17 mouse cellular contexts compared by ENCODE assay signal in the genomic region with DNA sequence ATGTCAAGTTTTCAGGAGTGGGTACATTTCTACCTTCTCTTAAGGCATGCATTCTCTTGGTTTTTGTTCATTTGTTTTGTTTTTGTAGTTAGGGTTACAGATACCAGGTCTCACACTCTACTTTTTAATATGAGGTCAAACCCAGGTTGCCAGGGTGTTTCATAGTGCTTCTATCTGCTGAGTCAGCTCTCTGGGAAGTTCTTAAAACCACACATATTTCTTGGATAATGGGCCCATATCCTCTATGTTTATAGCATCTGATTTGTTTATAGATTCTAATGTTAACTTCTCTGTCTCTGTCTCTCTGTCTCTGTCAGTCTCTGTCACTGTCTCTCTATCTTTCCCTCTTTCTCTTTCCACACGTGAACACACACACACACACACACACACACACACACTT.
DNase-seq lines count a peak whose midpoint lies in the region; TF ChIP-seq lines count a peak whose summit lies in the region.
"Had no signal": no experiment of that assay in that cellular context is flagged by ENCODE, and none has a peak within 500 bp of the region (broad histone marks: within the 10 kb centered on the region; RNA-seq: fewer than 3 reads in every experiment).

No protein-coding gene starts in this region.

- H3K36me3 ChIP-seq in CH12.LX (replicated peaks in 1 of 2; ENCODE audit: control insufficient read depth in 1 of 2, insufficient read depth in 1 of 2, low read length in 1 of 2) (no peaks in the 10 kb centered on the region), ES-E14 (ENCODE audit: control insufficient read depth, insufficient read depth, low read length, poor library complexity, severe bottlenecking) (no peaks in the 10 kb centered on the region)
- H3K36me3 ChIP-seq: G1E had no signal

- no peak overlapping the region for H3K4me2 ChIP-seq in CH12.LX (ENCODE audit: insufficient read depth, low read depth, poor library complexity, severe bottlenecking)

- no peaks in the 10 kb centered on the region for H3K27me3 ChIP-seq in CH12.LX (replicated peaks)

- TF ChIP-seq EP300 in CH12.LX (IDR thresholded peaks at IDR 0.05; ENCODE audit: low read length) = no peak

- peaks cover 0 to 2% of the 10 kb centered on the region in 2 experiments; a peak in 1 of 4 replicates for H3K4me1 ChIP-seq in CH12.LX (ENCODE audit: control insufficient read depth in 1 of 2, insufficient read depth in 2 of 2)
- no peaks in the 10 kb centered on the region for H3K4me1 ChIP-seq in ES-E14 (ENCODE audit: control insufficient read depth in 2 of 2, insufficient read depth in 2 of 2, low read length in 2 of 2, poor library complexity in 1 of 2)

- in situ Hi-C loops in CH12.LX (cut with MboI; ENCODE audit: low pct_ligation_motif_present, low pct_unique_long_range_greater_than_20kb, low sequenced_read_pairs) (no loop called here), ES-E14 (cut with MboI; ENCODE audit: low sequenced_read_pairs in 2 of 2, unreplicated experiment in 2 of 2) (no loop called here)

- H3K4me3 ChIP-seq in CH12.LX (replicated peaks in 1 of 3; ENCODE audit: low read depth in 2 of 3, low read length in 2 of 3, poor library complexity in 1 of 3) (no peak overlapping the region), ES-E14 (ENCODE audit: insufficient read depth in 1 of 2, low read depth in 1 of 2, low read length in 2 of 2, poor library complexity in 1 of 2, severe bottlenecking in 1 of 2) (no peak overlapping the region)

- dilution Hi-C loops in CH12.LX (cut with MboI; ENCODE audit: extremely low pct_ligation_motif_present, extremely low pct_unique_long_range_greater_than_20kb, low sequenced_read_pairs) = no loop called here

- no peaks in the 10 kb centered on the region for H3K79me2 ChIP-seq in CH12.LX (replicated peaks; ENCODE audit: control insufficient read depth, extremely low read depth, insufficient read depth, poor library complexity, severe bottlenecking)

- no peak for TF ChIP-seq POLR2A in CH12.LX (IDR thresholded peaks at IDR 0.05; ENCODE audit: low read depth, low read length)

- H3K9me3 ChIP-seq in CH12.LX (replicated peaks; ENCODE audit: low read length) (no peaks in the 10 kb centered on the region), ES-E14 (ENCODE audit: control insufficient read depth, insufficient read depth, low read depth, low read length) (no peaks in the 10 kb centered on the region)

- DNase-seq in CH12.LX (ENCODE audit: extremely low read depth) (no peak), ES-E14 (ENCODE audit: low read depth, low spot score) (no peak)
- DNase-seq in thymus, postnatal 4 days = no peak
- no peak for DNase-seq in cerebellum, adult 8-10 months
- DNase-seq: adrenal gland, adult 2 months; adrenal gland, adult 8-10 months; adrenal gland, postnatal 10 days; adrenal gland, postnatal 14 days; adrenal gland, postnatal 25 days; adrenal gland, postnatal 36 days; B cell, adult 2 months; cerebellum, adult 11 months; cerebellum, adult 11-12 months; cerebellum, adult 18-20 months; cerebellum, adult 2 months; cerebellum, adult 9-10 months had no signal

- H3K9ac ChIP-seq in CH12.LX (ENCODE audit: insufficient read depth, low read depth) (no peak overlapping the region), ES-E14 (ENCODE audit: insufficient read depth, low read depth, low read length, poor library complexity, severe bottlenecking) (no peak overlapping the region)

- no peak for TF ChIP-seq RAD21 in CH12.LX (IDR thresholded peaks at IDR 0.05; ENCODE audit: low read depth, low read length)

- no peak for TF ChIP-seq CTCF in CH12.LX (conservative IDR thresholded peaks at IDR 0.05 in 1 of 2, IDR thresholded peaks at IDR 0.05 in 1 of 2; ENCODE audit: low read depth in 2 of 2, low read length in 2 of 2)

- H3K27ac ChIP-seq in CH12.LX (ENCODE audit: insufficient read depth, low read depth) (no peak overlapping the region), ES-E14 (ENCODE audit: insufficient read depth, low read depth, low read length, poor library complexity, severe bottlenecking) (no peak overlapping the region)

TF ChIP-seq in CH12.LX, 34 proteins besides CTCF, POLR2A, EP300 and RAD21:
- TF ChIP-seq GABPA (IDR thresholded peaks at IDR 0.05; ENCODE audit: insufficient replicate concordance, low read depth, low read length) (no peak), MAFK (IDR thresholded peaks at IDR 0.05; ENCODE audit: insufficient replicate concordance, low read length) (0 out of 2 replicates have a peak, but pooled peaks have one; percentile 63), KAT2A (IDR thresholded peaks at IDR 0.05; ENCODE audit: insufficient replicate concordance, low read length) (no peak)

TF ChIP-seq in ES-E14, 5 proteins besides CTCF, POLR2A, EP300 and RAD21:
- TF ChIP-seq CHD2 (IDR thresholded peaks at IDR 0.05; ENCODE audit: low read depth, low read length) = no peak
- no peak for TF ChIP-seq ZNF384 (IDR thresholded peaks at IDR 0.05; ENCODE audit: low read depth, low read length)
- TF ChIP-seq HCFC1 (IDR thresholded peaks at IDR 0.05; ENCODE audit: borderline replicate concordance, insufficient read depth, low read length) = no peak
- peak; percentile 72 for TF ChIP-seq MAFK (IDR thresholded peaks at IDR 0.05; ENCODE audit: insufficient read depth, low read depth, low read length)
